Mouse (Mus musculus) liver, embryonic 16.5 days (tissue): ENCODE data around the gene Foxn1. TPM values are rescaled to one million over a fixed set of nuclear protein-coding genes. Genes with fewer than 3 reads are reported as not detected.

Source experiments
- ATAC-seq: fragments of 200-750 bp; cut with Nextera tagmentation; 2 replicates; pipeline ENCODE4 v1.8.0; 2017; ENCODE audit warnings: low read depth, mild to moderate bottlenecking, moderate number of reproducible peaks, moderate library complexity
- H3K27ac ChIP-seq: fragments of 300-500 bp; sonication (generic); 2 replicates; pipeline ENCODE4 v1.5.1; 2014; ENCODE audit warnings: mild to moderate bottlenecking, low read length
- H3K27me3 ChIP-seq: fragments of 300-500 bp; sonication (generic); 2 replicates; pipeline ENCODE4 v1.6.1; 2014; ENCODE audit warnings: low read depth, low read length, mixed read lengths; ENCODE audit not compliant: control insufficient read depth, insufficient read depth
- H3K36me3 ChIP-seq: fragments of 300-500 bp; sonication (generic); 2 replicates; pipeline ENCODE4 v1.6.1; 2014; ENCODE audit warnings: mild to moderate bottlenecking; ENCODE audit not compliant: control insufficient read depth, insufficient read depth
- H3K4me1 ChIP-seq: fragments of 300-500 bp; sonication (generic); 2 replicates; pipeline ENCODE4 v1.6.1; 2014; ENCODE audit warnings: low read depth, low read length, mixed read lengths; ENCODE audit not compliant: control insufficient read depth
- H3K4me2 ChIP-seq: fragments of 300-500 bp; sonication (generic); 2 replicates; pipeline ENCODE4 v1.6.1; 2014; ENCODE audit warnings: low read depth, low read length, mixed read lengths
- H3K4me3 ChIP-seq: fragments of 300-500 bp; sonication (generic); 2 replicates; pipeline ENCODE4 v1.5.1; 2014; ENCODE audit warnings: low read depth, mild to moderate bottlenecking, low read length
- H3K9ac ChIP-seq: fragments of 300-500 bp; sonication (generic); 2 replicates; pipeline ENCODE4 v1.6.1; 2014; ENCODE audit warnings: low read depth, low read length
- H3K9me3 ChIP-seq: fragments of 300-500 bp; sonication (generic); replicated peaks from 2 replicates; pipeline ENCODE4 v1.6.1; 2016; ENCODE audit warnings: low read length; ENCODE audit not compliant: control insufficient read depth
- WGBS: fragments of 180-500 bp; shearing (Covaris S2); extraction: QIAGEN DNeasy Blood & Tissue Kit; methylation state at CpG from one replicate; pipeline ENCODE4 v1.1.7; 2014; ENCODE audit not compliant: insufficient replicate concordance; 5-methylcytosine and 5-hydroxymethylcytosine counted together
- polyA plus RNA-seq: library from polyadenylated mRNA; unstranded; fragments of >200 nt; fragmentation: Nextera tagmentation; extraction: Ambion mirVana; gene quantifications from 2 replicates; pipeline ENCODE4 v1.2.1, GENCODE M21; 2015

Foxn1 gene
- polyA plus RNA-seq, 1 experiment from 2014 or later = not detected

- peaks cover 5% of the 10 kb centered on the region; the same call in 1 of the 2 replicates for H3K36me3 ChIP-seq
- peak overlapping the region; percentile 1; the same call in 1 of the 2 replicates for H3K4me3 ChIP-seq
- no peaks in the 10 kb centered on the region for H3K9me3 ChIP-seq
- no peak for ATAC-seq
- 19% methylated on average over 7 of the region's 7 CpGs for WGBS
- H3K4me2 ChIP-seq = peak overlapping the region; percentile 100
- H3K4me1 ChIP-seq = peaks cover 70% of the 10 kb centered on the region
- H3K27me3 ChIP-seq = no peaks in the 10 kb centered on the region
- peak overlapping the region; percentile 44; the same call in 1 of the 2 replicates for H3K9ac ChIP-seq
- peak overlapping the region; percentile 83 for H3K27ac ChIP-seq
Measured at GRCm38 (mm10) chr11:78345801-78346200, 40.6 kb downstream of the Foxn1 start.

- H3K9ac ChIP-seq = peak overlapping the region; percentile 44
- peak overlapping the region; percentile 33 for H3K4me3 ChIP-seq
- 17% methylated on average over 8 of the region's 8 CpGs for WGBS
- H3K27ac ChIP-seq = peak overlapping the region; percentile 83
- H3K4me1 ChIP-seq = peaks cover 70% of the 10 kb centered on the region
- ATAC-seq = peak; percentile 55
- H3K9me3 ChIP-seq = no peaks in the 10 kb centered on the region
- H3K27me3 ChIP-seq = no peaks in the 10 kb centered on the region
- peak overlapping the region; percentile 100 for H3K4me2 ChIP-seq
- H3K36me3 ChIP-seq = peaks cover 5% of the 10 kb centered on the region; the same call in 1 of the 2 replicates
Measured at GRCm38 (mm10) chr11:78344890-78345715, 41.3 kb downstream of the Foxn1 start.

- peaks cover 65% of the 10 kb centered on the region for H3K4me1 ChIP-seq
- peak; percentile 78 for ATAC-seq
- WGBS = 29% methylated on average over 6 of the region's 6 CpGs
- H3K4me2 ChIP-seq = peak overlapping the region; percentile 100
- H3K4me3 ChIP-seq = peak overlapping the region; percentile 91
- H3K9ac ChIP-seq = peak overlapping the region; percentile 89
- H3K27ac ChIP-seq = peak overlapping the region; percentile 83
- no peaks in the 10 kb centered on the region for H3K27me3 ChIP-seq
- no peaks in the 10 kb centered on the region for H3K9me3 ChIP-seq
- peaks cover 5% of the 10 kb centered on the region; the same call in 1 of the 2 replicates for H3K36me3 ChIP-seq
Measured at GRCm38 (mm10) chr11:78344328-78344889, 41.9 kb downstream of the Foxn1 start.

- Histone ChIP-seq H3K36me3 (peaks cover 3% of the 10 kb centered on the region; the same call in 1 of the 2 replicates), H3K27me3 (no peaks in the 10 kb centered on the region), H3K27ac (peak within 1 kb of the TSS; percentile 83), H3K4me1 (peaks cover 58% of the 10 kb centered on the region), H3K4me2 (peak within 1 kb of the TSS; percentile 100), H3K4me3 (peak within 1 kb of the TSS; percentile 91), H3K9ac (peak within 1 kb of the TSS; percentile 89), H3K9me3 (no peaks in the 10 kb centered on the region)
- under 1% methylated on average over 61 of the region's 66 CpGs for WGBS
- peak; percentile 71 for ATAC-seq
Measured at GRCm38 (mm10) chr11:78343381-78344327, 42.7 kb downstream of the Foxn1 start, which contains the start of gene Unc119. TSS of gene Unc119 (plus strand) at chr11:78343482.

GRCm38 (mm10) chr11:78341702-78342101 lies 44.7 kb downstream of the Foxn1 start:
- Histone ChIP-seq H3K9me3 (no peaks in the 10 kb centered on the region), H3K27me3 (no peaks in the 10 kb centered on the region)
- ATAC-seq = no peak

GRCm38 (mm10) chr11:78337040-78337439 lies 49.3 kb downstream of the Foxn1 start:
- H3K27me3 ChIP-seq = no peaks in the 10 kb centered on the region
- H3K36me3 ChIP-seq = no peaks in the 10 kb centered on the region
- no peak for ATAC-seq

More at GRCm38 (mm10) chr11:78341702-78342101, 44.7 kb downstream of the Foxn1 start:
- WGBS = 70% methylated on average over 12 of the region's 12 CpGs
- Histone ChIP-seq H3K4me2 (no peak overlapping the region), H3K36me3 (no peaks in the 10 kb centered on the region), H3K4me1 (peaks cover 39% of the 10 kb centered on the region), H3K4me3 (no peak overlapping the region), H3K27ac (no peak overlapping the region), H3K9ac (no peak overlapping the region)

GRCm38 (mm10) chr11:78333992-78334391 lies 52.4 kb downstream of the Foxn1 start:
- 72% methylated on average over 5 of the region's 5 CpGs for WGBS
- Histone ChIP-seq H3K9ac (no peak overlapping the region), H3K9me3 (no peaks in the 10 kb centered on the region)

More at GRCm38 (mm10) chr11:78337040-78337439, 49.3 kb downstream of the Foxn1 start:
- WGBS = 79% methylated on average over 8 of the region's 8 CpGs
- Histone ChIP-seq H3K4me2 (no peak overlapping the region), H3K4me3 (no peak overlapping the region), H3K9ac (no peak overlapping the region), H3K9me3 (no peaks in the 10 kb centered on the region), H3K4me1 (no peaks in the 10 kb centered on the region), H3K27ac (no peak overlapping the region)

GRCm38 (mm10) chr11:78332676-78333075 lies 53.7 kb downstream of the Foxn1 start:
- WGBS = 89% methylated on average over 12 of the region's 12 CpGs

More at GRCm38 (mm10) chr11:78333992-78334391, 52.4 kb downstream of the Foxn1 start:
- H3K4me1 ChIP-seq = peaks cover 4% of the 10 kb centered on the region
- no peak overlapping the region for H3K4me3 ChIP-seq
- H3K27me3 ChIP-seq = no peaks in the 10 kb centered on the region
- H3K36me3 ChIP-seq = no peaks in the 10 kb centered on the region
- H3K4me2 ChIP-seq = no peak overlapping the region
- no peak overlapping the region for H3K27ac ChIP-seq
- ATAC-seq = no peak

More at GRCm38 (mm10) chr11:78332676-78333075, 53.7 kb downstream of the Foxn1 start:
- no peaks in the 10 kb centered on the region for H3K9me3 ChIP-seq
- H3K4me1 ChIP-seq = peaks cover 8% of the 10 kb centered on the region
- no peaks in the 10 kb centered on the region for H3K36me3 ChIP-seq
- no peak overlapping the region for H3K9ac ChIP-seq
- no peak overlapping the region for H3K27ac ChIP-seq
- no peak for ATAC-seq
- no peak overlapping the region for H3K4me3 ChIP-seq
- H3K4me2 ChIP-seq = no peak overlapping the region
- H3K27me3 ChIP-seq = no peaks in the 10 kb centered on the region
